Mouse (Mus musculus) myocyte (in vitro differentiated cells): ENCODE results near the gene Ydjc. TPM values are rescaled to one million over a fixed set of nuclear protein-coding genes. Genes with fewer than 3 reads are reported as not detected.
A peak's percentile ranks its signal among the peaks of the same experiment; 100 is the strongest.

ENCODE experiments used
- H3K27me3 ChIP-seq: one replicate; pipeline ENCODE4 v1.6.1; 2011; ENCODE audit not compliant: control insufficient read depth, insufficient read depth, insufficient read length
- H3K36me3 ChIP-seq: one replicate; pipeline ENCODE4 v1.6.1; 2011; ENCODE audit not compliant: control insufficient read depth, insufficient read depth
- H3K4me2 ChIP-seq: one replicate; pipeline ENCODE4 v1.6.1; 2011; ENCODE audit warnings: low read depth, control low read depth
- H3K4me3 ChIP-seq: one replicate; pipeline ENCODE4 v1.5.1; 2011; ENCODE audit warnings: mild to moderate bottlenecking, control low read depth, moderate library complexity
- H3K79me2 ChIP-seq: one replicate; pipeline ENCODE4 v1.6.1; 2011; ENCODE audit not compliant: control insufficient read depth, insufficient read depth
- H3ac ChIP-seq: one replicate; pipeline ENCODE4 v1.6.1; 2011; ENCODE audit not compliant: control insufficient read depth, insufficient read length
- CEBPB ChIP-seq: IDR thresholded peaks from 2 replicates; pipeline ENCODE4 v1.6.1; 2011; ENCODE audit warnings: mild to moderate bottlenecking, moderate library complexity; ENCODE audit not compliant: poor library complexity, insufficient read depth, severe bottlenecking
- E2F4 ChIP-seq: IDR thresholded peaks from one replicate; pipeline ENCODE4 v1.6.1; 2011; ENCODE audit warnings: mild to moderate bottlenecking, control low read depth, moderate library complexity; ENCODE audit not compliant: insufficient read depth
- MAX ChIP-seq: IDR thresholded peaks from one replicate; pipeline ENCODE4 v1.6.1; 2011; ENCODE audit warnings: low read depth, mild to moderate bottlenecking, control low read depth
- MYOD1 ChIP-seq, 3 experiments: IDR thresholded peaks; one replicate each; pipeline ENCODE4 v1.6.1; 2011; ENCODE audit warnings: control low read depth in 2 of 3, low read depth in 2 of 3, mild to moderate bottlenecking in 2 of 3, moderate library complexity in 1 of 3; ENCODE audit not compliant: insufficient read length in 2 of 3, control insufficient read depth in 1 of 3
- MYOG ChIP-seq, 3 experiments: IDR thresholded peaks; one replicate each; pipeline ENCODE4 v1.6.1; 2011; ENCODE audit warnings: control low read depth in 2 of 3, low read depth in 2 of 3, mild to moderate bottlenecking in 2 of 3; ENCODE audit not compliant: insufficient read length in 2 of 3, control insufficient read depth in 1 of 3, insufficient read depth in 1 of 3
- POLR2A ChIP-seq: IDR thresholded peaks from one replicate; pipeline ENCODE4 v1.6.1; 2011; ENCODE audit warnings: low read depth, mild to moderate bottlenecking, control low read depth, moderate library complexity; ENCODE audit not compliant: insufficient read length
- POLR2AphosphoS2 ChIP-seq: IDR thresholded peaks from one replicate; pipeline ENCODE4 v1.6.1; 2011; ENCODE audit warnings: low read depth, control low read depth; ENCODE audit not compliant: insufficient read length
- REST ChIP-seq: IDR thresholded peaks from one replicate; pipeline ENCODE4 v1.6.1; 2011; ENCODE audit warnings: mild to moderate bottlenecking, control low read depth, moderate library complexity; ENCODE audit not compliant: insufficient read depth, insufficient read length
- SRF ChIP-seq: IDR thresholded peaks from one replicate; pipeline ENCODE4 v1.6.1; 2011; ENCODE audit warnings: low read depth; ENCODE audit not compliant: control insufficient read depth, insufficient read length
- TCF12 ChIP-seq: IDR thresholded peaks from one replicate; pipeline ENCODE4 v1.6.1; 2011; ENCODE audit warnings: mild to moderate bottlenecking, control low read depth; ENCODE audit not compliant: poor library complexity, insufficient read depth, severe bottlenecking
- TCF3 ChIP-seq: IDR thresholded peaks from one replicate; pipeline ENCODE4 v1.6.1; 2011; ENCODE audit warnings: low read depth, control low read depth; ENCODE audit not compliant: insufficient read length
- USF1 ChIP-seq: IDR thresholded peaks from one replicate; pipeline ENCODE4 v1.6.1; 2011; ENCODE audit warnings: low read depth, mild to moderate bottlenecking, control low read depth, moderate library complexity
- polyA plus RNA-seq: library from polyadenylated mRNA; unstranded; fragments of >200 nt; fragmentation: generic; extraction: Trizol; gene quantifications from one replicate; pipeline ENCODE4 v1.2.1, GENCODE M21; 2012; ENCODE audit warnings: missing spikeins

The Ydjc gene
- 8.2 TPM for polyA plus RNA-seq

- Histone ChIP-seq H3K4me3 (no peak within 1 kb of the TSS), H3ac (no peak within 1 kb of the TSS), H3K36me3 (no peaks in the 10 kb centered on the region), H3K27me3 (no peaks in the 10 kb centered on the region), H3K79me2 (no peaks in the 10 kb centered on the region), H3K4me2 (no peak within 1 kb of the TSS)
- TF ChIP-seq USF1 (no peak), MYOD1 (IDR thresholded peaks at IDR 0.05; ENCODE audit: control insufficient read depth in 1 of 3, insufficient read length in 2 of 3, low read depth in 2 of 3) (no peak), TCF3 (no peak), E2F4 (no peak), MYOG (IDR thresholded peaks at IDR 0.05; ENCODE audit: control insufficient read depth in 1 of 3, insufficient read depth in 1 of 3, insufficient read length in 2 of 3, low read depth in 2 of 3) (no peak), SRF (no peak), POLR2AphosphoS2 (no peak), REST (no peak), CEBPB (no peak), POLR2A (no peak), TCF12 (no peak), MAX (no peak)
Measured at GRCm38 (mm10) chr16:17144339-17144738, at the start of gene Ydjc. Ydjc (plus strand) TSS chr16:17144621.

GRCm38 (mm10) chr16:17096938-17097337 is 47.5 kb upstream of the Ydjc start:
- no peak for TF ChIP-seq REST
- TF ChIP-seq POLR2A, result no peak
- no peak for TF ChIP-seq CEBPB
- TF ChIP-seq TCF3, result no peak
- no peak for TF ChIP-seq SRF
- no peak for TF ChIP-seq MAX
- TF ChIP-seq TCF12, result no peak
- no peak for TF ChIP-seq MYOD1 (IDR thresholded peaks at IDR 0.05; ENCODE audit: control insufficient read depth in 1 of 3, insufficient read length in 2 of 3, low read depth in 2 of 3)
- TF ChIP-seq USF1, result no peak
- no peak for TF ChIP-seq POLR2AphosphoS2
- TF ChIP-seq MYOG (IDR thresholded peaks at IDR 0.05; ENCODE audit: control insufficient read depth in 1 of 3, insufficient read depth in 1 of 3, insufficient read length in 2 of 3, low read depth in 2 of 3), result no peak
- TF ChIP-seq E2F4, result no peak
- peaks cover 43% of the 10 kb centered on the region for H3K36me3 ChIP-seq
- H3K4me2 ChIP-seq, result no peak overlapping the region
- H3ac ChIP-seq, result no peak overlapping the region
- no peaks in the 10 kb centered on the region for H3K27me3 ChIP-seq
- no peaks in the 10 kb centered on the region for H3K79me2 ChIP-seq
- no peak overlapping the region for H3K4me3 ChIP-seq

GRCm38 (mm10) chr16:17102630-17103220 is 41.7 kb upstream of the Ydjc start:
- peaks cover 29% of the 10 kb centered on the region for H3K36me3 ChIP-seq

GRCm38 (mm10) chr16:17104600-17104999 is 39.8 kb upstream of the Ydjc start:
- peaks cover 9% of the 10 kb centered on the region for H3K79me2 ChIP-seq
- no peaks in the 10 kb centered on the region for H3K27me3 ChIP-seq
- H3K4me2 ChIP-seq, result no peak overlapping the region
- peaks cover 22% of the 10 kb centered on the region for H3K36me3 ChIP-seq
- no peak overlapping the region for H3K4me3 ChIP-seq
- H3ac ChIP-seq, result no peak overlapping the region
- TF ChIP-seq E2F4, result no peak

More at GRCm38 (mm10) chr16:17102630-17103220, 41.7 kb upstream of the Ydjc start:
- Histone ChIP-seq H3K27me3 (no peaks in the 10 kb centered on the region), H3K79me2 (no peaks in the 10 kb centered on the region), H3K4me2 (no peak overlapping the region), H3ac (no peak overlapping the region), H3K4me3 (no peak overlapping the region)
- TF ChIP-seq REST (no peak), MAX (no peak), E2F4 (no peak), SRF (no peak)

- Histone ChIP-seq H3K79me2 (peaks cover 17% of the 10 kb centered on the region), H3ac (peak within 1 kb of the TSS; percentile 5), H3K27me3 (no peaks in the 10 kb centered on the region), H3K4me2 (peak within 1 kb of the TSS; percentile 97), H3K36me3 (peaks cover 12% of the 10 kb centered on the region), H3K4me3 (peak within 1 kb of the TSS; percentile 65)
- no peak for TF ChIP-seq CEBPB
- peak; percentile 91 for TF ChIP-seq POLR2AphosphoS2
- peak; percentile 83 for TF ChIP-seq POLR2A
- no peak for TF ChIP-seq SRF
- TF ChIP-seq MYOG (IDR thresholded peaks at IDR 0.05; ENCODE audit: control insufficient read depth in 1 of 3, insufficient read depth in 1 of 3, insufficient read length in 2 of 3, low read depth in 2 of 3), result no peak
- no peak for TF ChIP-seq TCF12
- TF ChIP-seq MYOD1 (IDR thresholded peaks at IDR 0.05; ENCODE audit: control insufficient read depth in 1 of 3, insufficient read length in 2 of 3, low read depth in 2 of 3), result no peak
Measured at GRCm38 (mm10) chr16:17110771-17111743, 33.4 kb upstream of the Ydjc start, which contains the start of gene Ppil2. Ppil2 (minus strand) TSS chr16:17111257.
